Mouse (Mus musculus) E14TG2a.4 (cell line): ENCODE measurements at regions not wholly inside any gene's neighbourhood (a gene's known extent, or its start where the extent isn't known, plus 50 kb on each side); places are given as distances from the start of the nearest gene placed in this dataset.
A peak's percentile ranks its signal among the peaks of the same experiment; 100 is the strongest.

Experiments
- CTCF ChIP-seq: conservative IDR thresholded peaks from 2 replicates; pipeline ENCODE4 v1.5.1; 2014; ENCODE audit warnings: low read length
- NANOG ChIP-seq: IDR thresholded peaks from 2 replicates; pipeline ENCODE4 v1.6.1; 2014; ENCODE audit warnings: borderline replicate concordance, low read length, mixed read lengths
- POU5F1 ChIP-seq: IDR thresholded peaks from 2 replicates; pipeline ENCODE4 v1.6.1; 2014; ENCODE audit warnings: low read length, borderline replicate concordance

DNA sequence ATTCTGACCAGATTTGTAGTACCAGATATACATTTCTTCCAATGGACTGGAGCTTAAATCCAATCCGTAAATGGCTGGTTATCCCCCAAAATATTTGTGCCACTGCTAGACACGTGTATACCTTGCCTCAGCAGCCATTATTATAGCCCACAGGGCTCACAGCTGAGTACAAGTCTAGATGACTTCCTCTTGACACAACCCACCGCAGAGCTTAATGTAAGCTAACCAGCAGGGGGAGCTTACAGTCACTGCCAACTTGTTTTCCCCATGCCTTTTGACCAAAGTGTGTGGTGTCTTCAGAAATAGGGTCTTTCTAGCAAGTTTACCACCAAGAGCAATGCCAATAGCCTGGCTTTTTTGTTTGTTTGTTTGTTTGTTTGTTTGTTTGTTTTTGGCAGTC lies 316.6 kb downstream of the Elavl2 start:
- TF ChIP-seq CTCF (peak; percentile 47), POU5F1 (no peak), NANOG (no peak)
